Mouse (Mus musculus) MEL (cell line): ENCODE results near the gene Prkci. TPM values are rescaled to one million over a fixed set of nuclear protein-coding genes. Genes with fewer than 3 reads are reported as not detected.

Source experiments
- DNase-seq: peaks from one replicate; pipeline ENCODE4 v3.0.0; 2011; ENCODE audit warnings: low read depth, low spot score
- H3K27ac ChIP-seq: 2 replicates; pipeline ENCODE4 v1.5.1; 2012; ENCODE audit warnings: low read depth, mild to moderate bottlenecking, control low read depth, low read length, moderate library complexity; ENCODE audit not compliant: control insufficient read depth
- H3K27me3 ChIP-seq, 2 experiments: fragments of 150-350 bp in 1 of 2; sonication (generic) in 1 of 2; 2 replicates each; pipeline ENCODE4 v1.6.1; 2012; ENCODE audit warnings: low read length in 2 of 2, mild to moderate bottlenecking in 2 of 2, improper control_type of control experiment in 1 of 2, moderate library complexity in 1 of 2; ENCODE audit not compliant: insufficient read depth in 2 of 2, control insufficient read depth in 1 of 2
- H3K36me3 ChIP-seq, 2 experiments: 2 replicates each; pipeline ENCODE4 v1.6.1; 2012 to 2014; ENCODE audit warnings: low read length in 2 of 2, improper control_type of control experiment in 1 of 2, inconsistent platforms in 1 of 2, mild to moderate bottlenecking in 1 of 2; ENCODE audit not compliant: insufficient read depth in 2 of 2, control insufficient read depth in 1 of 2
- H3K4me1 ChIP-seq, 2 experiments: fragments of 150-350 bp in 1 of 2; sonication (generic) in 1 of 2; 2 replicates each; pipeline ENCODE4 v1.6.1; 2012; ENCODE audit warnings: low read length in 2 of 2, improper control_type of control experiment in 1 of 2, mild to moderate bottlenecking in 1 of 2; ENCODE audit not compliant: insufficient read depth in 2 of 2, control insufficient read depth in 1 of 2
- H3K4me3 ChIP-seq, 2 experiments: fragments of 150-350 bp in 1 of 2; sonication (generic) in 1 of 2; 2 replicates each; pipeline ENCODE4 v1.5.1; 2012; ENCODE audit warnings: low read depth in 2 of 2, low read length in 2 of 2, mild to moderate bottlenecking in 2 of 2, moderate library complexity in 2 of 2, control low read depth in 1 of 2, improper control_type of control experiment in 1 of 2; ENCODE audit not compliant: control insufficient read depth in 1 of 2, insufficient read depth in 1 of 2
- H3K79me2 ChIP-seq: 2 replicates; pipeline ENCODE4 v1.6.1; 2012; ENCODE audit warnings: mild to moderate bottlenecking, low read length, moderate library complexity; ENCODE audit not compliant: control insufficient read depth, poor library complexity, insufficient read depth
- H3K9ac ChIP-seq: 2 replicates; pipeline ENCODE4 v1.6.1; 2012; ENCODE audit warnings: low read depth, mild to moderate bottlenecking, control low read depth, low read length, moderate library complexity; ENCODE audit not compliant: control insufficient read depth, poor library complexity, severe bottlenecking
- H3K9me3 ChIP-seq: fragments of 150-350 bp; sonication (generic); replicated peaks from 2 replicates; pipeline ENCODE4 v1.6.1; 2012; ENCODE audit warnings: mild to moderate bottlenecking, low read length, improper control_type of control experiment, moderate library complexity; ENCODE audit not compliant: insufficient read depth
- CHD2 ChIP-seq: IDR thresholded peaks from 2 replicates; pipeline ENCODE4 v1.6.1; 2011; ENCODE audit warnings: low read length, improper control_type of control experiment
- CTCF ChIP-seq, 3 experiments: IDR thresholded peaks in 2 of 3; conservative IDR thresholded peaks in 1 of 3; 2 replicates each; pipeline ENCODE4 v1.5.1; 2011 to 2012; ENCODE audit warnings: low read length in 3 of 3, low read depth in 2 of 3, mild to moderate bottlenecking in 2 of 3, improper control_type of control experiment in 1 of 3, inconsistent platforms in 1 of 3, mixed read lengths in 1 of 3, moderate library complexity in 1 of 3; ENCODE audit not compliant: control insufficient read depth in 1 of 3, insufficient read depth in 1 of 3, poor library complexity in 1 of 3, severe bottlenecking in 1 of 3
- ELF1 ChIP-seq: IDR thresholded peaks from 2 replicates; pipeline ENCODE4 v1.6.1; 2014; ENCODE audit warnings: low read depth, mild to moderate bottlenecking, inconsistent platforms, low read length, improper control_type of control experiment, moderate library complexity
- GABPA ChIP-seq: IDR thresholded peaks from 2 replicates; pipeline ENCODE4 v1.6.1; 2012; ENCODE audit warnings: low read depth, mild to moderate bottlenecking, inconsistent platforms, low read length, improper control_type of control experiment, moderate library complexity
- GATA1 ChIP-seq: IDR thresholded peaks from 2 replicates; pipeline ENCODE4 v1.6.1; 2011; ENCODE audit warnings: low read depth, low read length, improper control_type of control experiment
- HCFC1 ChIP-seq: IDR thresholded peaks from 2 replicates; pipeline ENCODE4 v1.6.1; 2012; ENCODE audit warnings: low read depth, mild to moderate bottlenecking, inconsistent platforms, low read length, improper control_type of control experiment, moderate library complexity
- MAFK ChIP-seq: IDR thresholded peaks from 2 replicates; pipeline ENCODE4 v1.6.1; 2011; ENCODE audit warnings: low read depth, mild to moderate bottlenecking, low read length, improper control_type of control experiment, borderline replicate concordance
- MAX ChIP-seq: IDR thresholded peaks from 2 replicates; pipeline ENCODE4 v1.6.1; 2011; ENCODE audit warnings: low read length, improper control_type of control experiment
- MEF2A ChIP-seq: IDR thresholded peaks from 2 replicates; pipeline ENCODE4 v1.6.1; 2014; ENCODE audit warnings: low read depth, mild to moderate bottlenecking, inconsistent platforms, low read length, improper control_type of control experiment; ENCODE audit not compliant: poor library complexity, insufficient replicate concordance, severe bottlenecking; ENCODE audit errors: extremely low read depth
- MXI1 ChIP-seq: IDR thresholded peaks from 2 replicates; pipeline ENCODE4 v1.6.1; 2011; ENCODE audit warnings: mild to moderate bottlenecking, low read depth, low read length, improper control_type of control experiment
- MYC ChIP-seq: IDR thresholded peaks from 2 replicates; pipeline ENCODE4 v1.6.1; 2011; ENCODE audit warnings: low read depth, mild to moderate bottlenecking, low read length, improper control_type of control experiment, moderate library complexity
- NELFE ChIP-seq: IDR thresholded peaks from 2 replicates; pipeline ENCODE4 v1.6.1; 2011; ENCODE audit warnings: low read depth, low read length, improper control_type of control experiment
- POLR2A ChIP-seq, 2 experiments: IDR thresholded peaks; 2 replicates each; pipeline ENCODE4 v1.6.1; 2011 to 2012; ENCODE audit warnings: low read length in 2 of 2, mild to moderate bottlenecking in 2 of 2, control low read depth in 1 of 2, improper control_type of control experiment in 1 of 2, low read depth in 1 of 2, moderate library complexity in 1 of 2; ENCODE audit not compliant: control insufficient read depth in 1 of 2, insufficient read depth in 1 of 2, poor library complexity in 1 of 2
- POLR2AphosphoS2 ChIP-seq: IDR thresholded peaks from 2 replicates; pipeline ENCODE4 v1.6.1; 2011; ENCODE audit warnings: low read length, improper control_type of control experiment
- SIN3A ChIP-seq: IDR thresholded peaks from 2 replicates; pipeline ENCODE4 v1.6.1; 2012; ENCODE audit warnings: low read length, improper control_type of control experiment, inconsistent platforms
- TAL1 ChIP-seq: IDR thresholded peaks from 2 replicates; pipeline ENCODE4 v1.6.1; 2012; ENCODE audit warnings: mild to moderate bottlenecking, inconsistent platforms, low read length, moderate library complexity, mixed read lengths
- TBP ChIP-seq: IDR thresholded peaks from 2 replicates; pipeline ENCODE4 v1.8.0; 2011; ENCODE audit warnings: low read depth, low read length, improper control_type of control experiment
- TCF12 ChIP-seq: IDR thresholded peaks from 2 replicates; pipeline ENCODE4 v1.6.1; 2014; ENCODE audit warnings: low read depth, mild to moderate bottlenecking, inconsistent platforms, low read length, improper control_type of control experiment, moderate library complexity
- UBTF ChIP-seq: IDR thresholded peaks from 2 replicates; pipeline ENCODE4 v1.6.1; 2012; ENCODE audit warnings: low read depth, mild to moderate bottlenecking, inconsistent platforms, low read length, improper control_type of control experiment, moderate library complexity, borderline replicate concordance; ENCODE audit not compliant: insufficient read depth
- USF1 ChIP-seq: IDR thresholded peaks from 2 replicates; pipeline ENCODE4 v1.6.1; 2014; ENCODE audit warnings: low read depth, mild to moderate bottlenecking, inconsistent platforms, low read length, improper control_type of control experiment, moderate library complexity
- ZNF384 ChIP-seq: IDR thresholded peaks from 2 replicates; pipeline ENCODE4 v1.6.1; 2012; ENCODE audit warnings: low read depth, mild to moderate bottlenecking, inconsistent platforms, low read length, improper control_type of control experiment
- polyA plus RNA-seq, 2 experiments: library from polyadenylated mRNA; stranded (reverse) in 1 of 2; unstranded in 1 of 2; fragments of >175 nt in 1 of 2; fragments of >200 nt in 1 of 2; gene quantifications; 2 replicates each; pipeline versions ENCODE4 v1.2.1 to v1.2.4; 2012; ENCODE audit warnings: low replicate concordance in 2 of 2, low read depth in 1 of 2; ENCODE audit not compliant: insufficient read length in 2 of 2, insufficient read depth in 1 of 2, missing spikeins in 1 of 2
- total RNA-seq: library from RNA; depleted of rRNA; stranded (reverse); fragments of 300-350 nt; gene quantifications from 2 replicates; pipeline ENCODE4 v1.2.3, GENCODE M21; 2012

The Prkci gene
- total and polyA plus RNA-seq, 3 experiments: 9.0 to 18.3 TPM; not detected in 1

- peak; percentile 79; the same call in 1 of the 2 replicates for TF ChIP-seq MEF2A
- TF ChIP-seq ELF1: peak; percentile 45; the same call in 1 of the 2 replicates
- peak in 1 of 2 experiments; percentile 68; a peak in 2 of 4 replicates for TF ChIP-seq POLR2A (IDR thresholded peaks at IDR 0.05; ENCODE audit: control insufficient read depth in 1 of 2, insufficient read depth in 1 of 2, low read depth in 1 of 2, low read length in 2 of 2, poor library complexity in 1 of 2)
- peak; percentile 52 for TF ChIP-seq HCFC1
- TF ChIP-seq ZNF384: 0 out of 2 replicates have a peak, but pooled peaks have one; percentile 13
These were observed 7.9 kb upstream of the Prkci start (continued) for GRCm38 (mm10) chr3:30987396-30988318.

GRCm38 (mm10) chr3:30992161-30992560, 3.4 kb upstream of the Prkci start:
- Histone ChIP-seq H3K36me3 (peaks cover 0 to 15% of the 10 kb centered on the region in 2 experiments; a peak in 2 of 4 replicates), H3K27ac (no peak overlapping the region), H3K9ac (no peak overlapping the region), H3K9me3 (no peaks in the 10 kb centered on the region), H3K27me3 (no peaks in the 10 kb centered on the region)
- no peak for DNase-seq
- peak; percentile 42; the same call in 1 of the 2 replicates for TF ChIP-seq USF1
- TF ChIP-seq POLR2AphosphoS2: no peak
- no peak for TF ChIP-seq MXI1
- no peak for TF ChIP-seq CTCF (IDR thresholded peaks at IDR 0.05 in 2 of 3, conservative IDR thresholded peaks at IDR 0.05 in 1 of 3; ENCODE audit: control insufficient read depth in 1 of 3, insufficient read depth in 1 of 3, low read depth in 2 of 3, low read length in 3 of 3, poor library complexity in 1 of 3, severe bottlenecking in 1 of 3)
- no peak for TF ChIP-seq GATA1
- no peak for TF ChIP-seq HCFC1
- TF ChIP-seq, all 39 proteins: peak for 1
- no peaks in the 10 kb centered on the region; the same call in 1 of the 2 replicates for H3K79me2 ChIP-seq
- H3K4me3 ChIP-seq: no peak overlapping the region
- H3K4me1 ChIP-seq: peaks cover 4 to 8% of the 10 kb centered on the region in 2 experiments

- Histone ChIP-seq H3K9ac (no peak overlapping the region), H3K79me2 (peaks cover 1% of the 10 kb centered on the region; the same call in 1 of the 2 replicates), H3K36me3 (peaks cover 0 to 12% of the 10 kb centered on the region in 2 experiments; a peak in 2 of 4 replicates), H3K4me3 (no peak overlapping the region), H3K27me3 (no peaks in the 10 kb centered on the region), H3K9me3 (no peaks in the 10 kb centered on the region), H3K27ac (no peak overlapping the region), H3K4me1 (peaks cover 4 to 6% of the 10 kb centered on the region in 2 experiments; a peak in 3 of 4 replicates)
- TF ChIP-seq GABPA (no peak), HCFC1 (0 out of 2 replicates have a peak, but pooled peaks have one; percentile 16), MYC (no peak), MAFK (no peak), TCF12 (0 out of 2 replicates have a peak, but pooled peaks have one; percentile 6), TBP (no peak), NELFE (peak; percentile 45), UBTF (no peak), MAX (peak; percentile 35; the same call in 1 of the 2 replicates), CHD2 (no peak), TAL1 (no peak), ELF1 (0 out of 2 replicates have a peak, but pooled peaks have one; percentile 38), POLR2A (IDR thresholded peaks at IDR 0.05; ENCODE audit: control insufficient read depth in 1 of 2, insufficient read depth in 1 of 2, low read depth in 1 of 2, low read length in 2 of 2, poor library complexity in 1 of 2) (peak in 1 of 2 experiments; percentile 55; a peak in 2 of 4 replicates), SIN3A (0 out of 2 replicates have a peak, but pooled peaks have one; percentile 42)
- DNase-seq: peak; percentile 84
These were observed 2.4 kb upstream of the Prkci start for GRCm38 (mm10) chr3:30993066-30993573.
